Mouse (Mus musculus) gastrocnemius, postnatal 4 days (tissue): Measurements from ENCODE around the gene Chmp4b. TPM values are rescaled to one million over a fixed set of nuclear protein-coding genes. Genes with fewer than 3 reads are reported as not detected.

Experiments
- DNase-seq, 2 experiments: peaks; one replicate each; pipeline ENCODE4 v3.0.0; 2021 to 2022; ENCODE audit warnings: low spot score in 2 of 2, mixed read lengths in 2 of 2
- total RNA-seq, 2 experiments: library from RNA; stranded (reverse); gene quantifications; 2 replicates each; pipeline ENCODE4 v1.2.3; 2021

The Chmp4b gene
- total RNA-seq, 2 experiments from 2014 or later = 116 to 126 TPM

DNA sequence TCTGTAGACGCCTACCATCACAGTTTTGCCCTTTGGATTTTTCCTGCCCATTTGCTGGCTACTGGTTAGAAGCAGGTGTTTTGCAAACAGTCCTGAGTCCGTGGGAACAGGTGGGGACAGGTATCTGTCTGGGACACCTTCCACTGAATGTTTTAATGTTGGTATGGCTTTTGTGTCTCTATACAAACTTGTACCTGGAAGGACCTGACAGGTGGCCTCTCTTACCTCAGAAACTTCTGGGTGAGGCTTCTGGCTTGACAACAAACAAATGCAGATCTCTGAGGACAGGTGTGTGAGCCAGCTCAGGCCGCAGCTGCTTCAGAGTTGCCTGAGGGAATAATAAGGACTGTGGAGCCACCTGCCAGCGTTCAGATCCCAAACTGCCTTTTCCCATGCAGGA, 12.4 kb upstream of the Chmp4b start:
- DNase-seq = no peak

DNA sequence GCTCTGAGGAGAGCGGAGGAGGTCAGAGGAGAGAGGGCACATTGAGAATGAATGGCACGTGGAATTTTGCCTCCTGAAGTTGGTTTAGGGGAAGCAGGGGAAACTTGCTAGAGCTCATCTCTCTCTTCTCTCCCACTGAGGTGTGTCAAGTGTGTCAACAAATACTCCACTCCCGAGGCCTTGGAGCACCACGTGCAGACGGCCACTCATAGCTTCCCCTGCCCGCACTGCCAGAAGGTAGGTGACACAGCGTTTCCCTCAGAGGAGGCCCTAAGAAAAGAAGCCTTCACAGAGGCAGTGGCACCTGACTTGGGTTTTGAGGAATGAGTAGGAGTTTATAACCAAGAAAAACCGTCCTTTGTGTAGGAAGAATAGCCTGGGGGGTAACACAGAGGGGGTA, 10.3 kb upstream of the Chmp4b start:
- no peak for DNase-seq

DNA sequence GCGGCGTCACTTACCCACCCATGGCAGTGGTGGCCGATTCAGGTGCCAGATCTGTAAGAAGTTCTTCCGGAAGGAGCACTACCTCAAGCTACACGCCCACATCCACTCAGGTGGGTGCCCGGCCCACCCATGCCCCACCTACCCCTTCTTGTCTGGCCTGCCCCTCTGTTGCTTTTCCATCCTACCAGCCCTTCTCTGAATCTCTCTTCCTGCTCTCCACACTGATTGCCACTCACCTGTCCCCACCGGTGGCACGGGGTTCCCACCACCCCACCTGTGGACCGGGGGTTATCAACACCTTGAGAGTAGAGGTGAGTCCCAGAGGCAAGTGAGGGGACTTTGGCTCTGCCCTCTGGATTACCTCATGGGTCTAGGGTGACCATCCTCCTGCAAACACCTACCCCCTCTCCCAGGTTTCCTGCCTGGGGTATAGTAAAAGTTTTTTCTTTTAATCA, 9.5 kb upstream of the Chmp4b start:
- DNase-seq = no peak

DNA sequence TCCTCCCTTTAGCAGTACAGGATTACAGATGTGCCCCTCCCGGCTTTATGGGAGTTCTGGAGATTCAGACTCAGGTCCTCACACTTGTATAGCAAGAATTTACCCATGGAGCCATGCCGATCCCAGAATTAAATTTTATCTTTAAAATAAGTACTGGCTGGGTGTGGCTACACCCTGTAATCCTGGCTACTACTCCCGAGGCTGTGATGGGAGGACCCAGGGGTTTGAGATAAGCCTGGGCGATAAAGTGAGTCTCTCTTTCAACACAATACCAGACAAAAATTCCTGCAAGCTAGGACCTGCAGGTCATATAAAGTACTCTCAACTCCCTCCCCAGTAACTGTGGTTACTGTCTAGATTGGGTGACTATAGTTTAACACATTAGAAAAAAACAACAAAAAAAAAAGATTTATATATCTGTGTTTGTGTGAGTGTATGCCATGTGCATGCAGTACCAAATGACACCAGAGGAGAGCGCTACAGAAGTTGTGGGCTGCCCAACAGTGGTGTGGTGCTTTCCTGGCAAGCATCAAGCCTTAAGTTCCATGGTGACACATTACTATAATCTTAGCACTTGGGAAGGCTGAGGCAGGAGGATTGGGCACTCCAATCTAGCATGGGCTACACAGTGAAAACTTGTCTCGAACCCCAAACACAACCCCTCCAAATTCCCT, 8.7 kb upstream of the Chmp4b start:
- no peak for DNase-seq

DNA sequence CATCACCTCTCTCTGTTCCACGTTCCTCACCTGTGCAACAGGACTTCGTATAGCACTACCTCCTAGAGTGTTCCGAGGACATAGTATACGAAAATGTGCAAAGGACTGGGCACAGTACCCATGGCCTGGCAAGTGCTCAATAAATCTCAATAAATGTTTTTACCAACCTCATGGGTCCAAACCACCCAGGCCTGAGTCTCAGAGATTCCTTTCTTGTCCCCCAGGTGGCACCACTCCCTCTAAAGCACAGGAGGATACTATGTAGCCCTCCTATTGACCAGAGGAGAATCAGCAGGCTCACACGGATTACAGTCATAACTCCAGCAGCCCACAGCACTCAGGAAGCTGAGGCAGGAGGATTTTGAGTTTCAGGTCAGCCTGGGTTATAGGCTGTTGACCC, 4.9 kb upstream of the Chmp4b start:
- DNase-seq = no peak

DNA sequence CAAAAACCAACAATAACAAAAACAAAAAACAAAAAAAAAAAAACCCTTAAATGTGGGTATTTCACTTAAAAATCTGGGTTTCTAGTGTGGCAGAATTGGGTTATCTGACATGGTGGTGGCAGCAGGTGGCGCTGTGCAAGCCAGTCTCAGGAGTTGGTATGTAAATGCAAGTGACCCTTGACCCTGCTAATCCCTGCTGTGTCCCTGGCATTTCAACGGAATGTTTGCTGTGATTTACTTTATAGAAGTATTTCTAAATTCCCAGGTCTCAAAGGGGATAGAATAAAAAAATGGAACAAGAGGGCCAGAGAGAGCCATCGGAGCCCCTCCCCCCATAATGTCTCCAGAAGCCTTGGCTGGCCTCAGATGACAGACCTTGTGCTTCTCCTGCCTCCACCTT, 3.4 kb upstream of the Chmp4b start:
- no peak for DNase-seq

DNA sequence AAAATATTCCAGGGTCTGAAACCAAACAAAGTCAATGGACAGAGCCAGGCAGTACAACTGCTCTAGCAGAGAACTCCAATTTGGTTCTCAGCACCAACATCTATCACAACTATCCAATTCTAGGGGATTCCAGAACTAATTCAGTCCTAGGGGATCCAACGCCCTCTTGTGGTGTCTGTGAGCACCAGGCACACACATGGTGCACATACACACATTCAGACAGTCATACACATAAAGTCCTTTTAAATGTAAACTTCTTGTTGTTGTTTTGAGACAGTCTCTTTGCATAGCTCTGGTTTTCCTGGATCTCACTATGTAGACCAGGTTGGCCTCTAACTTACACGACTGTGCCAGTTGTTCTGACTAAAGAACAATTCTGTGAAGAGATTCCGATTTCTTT, 1.1 kb upstream of the Chmp4b start:
- no peak for DNase-seq

DNA sequence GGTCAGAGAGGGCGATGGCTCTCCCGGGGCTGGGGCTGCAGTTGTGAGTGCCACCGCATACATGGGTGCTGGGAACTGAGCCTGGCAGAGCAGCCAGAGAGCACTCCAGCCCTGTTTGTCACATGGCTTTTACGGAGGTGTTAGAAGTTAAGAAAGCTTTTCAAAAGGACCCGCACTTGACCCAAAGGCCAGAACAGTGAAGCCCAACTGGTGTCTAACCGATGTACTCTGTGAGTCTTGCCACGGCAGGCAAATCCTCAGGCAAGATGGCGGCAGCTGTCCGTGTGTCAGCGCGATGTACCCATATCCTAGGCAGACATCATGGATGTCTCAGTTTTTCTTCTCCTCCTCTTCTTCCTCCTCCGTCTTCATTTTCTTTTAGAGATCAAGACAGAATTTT, 3.5 kb downstream of the Chmp4b start:
- DNase-seq = no peak

DNA sequence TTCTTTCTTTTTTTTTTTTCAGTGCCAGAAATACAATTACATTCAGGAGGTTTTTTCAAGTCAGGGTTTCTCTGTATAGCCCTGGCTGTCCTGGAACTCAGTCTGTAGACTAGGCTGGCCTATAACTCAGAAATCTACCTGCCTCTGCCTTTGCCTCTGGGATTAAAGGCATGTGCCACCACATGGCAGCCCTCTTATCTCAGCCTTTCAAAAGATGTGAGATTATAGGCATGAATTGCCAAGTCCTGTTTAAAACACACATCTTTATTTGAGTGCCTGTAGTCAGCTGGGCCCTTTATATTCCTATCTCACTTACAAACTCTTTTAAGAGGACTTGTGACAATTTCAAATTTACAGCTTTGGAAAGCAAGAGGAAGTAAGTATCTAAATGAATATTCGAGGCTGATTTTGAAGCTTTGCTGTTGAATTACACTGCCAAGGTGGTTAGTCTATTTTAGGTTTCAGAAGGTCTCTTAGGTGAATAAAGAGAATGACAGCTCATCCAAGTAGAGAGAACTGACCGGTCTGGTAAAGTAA, 4.4 kb downstream of the Chmp4b start:
- DNase-seq = no peak

DNA sequence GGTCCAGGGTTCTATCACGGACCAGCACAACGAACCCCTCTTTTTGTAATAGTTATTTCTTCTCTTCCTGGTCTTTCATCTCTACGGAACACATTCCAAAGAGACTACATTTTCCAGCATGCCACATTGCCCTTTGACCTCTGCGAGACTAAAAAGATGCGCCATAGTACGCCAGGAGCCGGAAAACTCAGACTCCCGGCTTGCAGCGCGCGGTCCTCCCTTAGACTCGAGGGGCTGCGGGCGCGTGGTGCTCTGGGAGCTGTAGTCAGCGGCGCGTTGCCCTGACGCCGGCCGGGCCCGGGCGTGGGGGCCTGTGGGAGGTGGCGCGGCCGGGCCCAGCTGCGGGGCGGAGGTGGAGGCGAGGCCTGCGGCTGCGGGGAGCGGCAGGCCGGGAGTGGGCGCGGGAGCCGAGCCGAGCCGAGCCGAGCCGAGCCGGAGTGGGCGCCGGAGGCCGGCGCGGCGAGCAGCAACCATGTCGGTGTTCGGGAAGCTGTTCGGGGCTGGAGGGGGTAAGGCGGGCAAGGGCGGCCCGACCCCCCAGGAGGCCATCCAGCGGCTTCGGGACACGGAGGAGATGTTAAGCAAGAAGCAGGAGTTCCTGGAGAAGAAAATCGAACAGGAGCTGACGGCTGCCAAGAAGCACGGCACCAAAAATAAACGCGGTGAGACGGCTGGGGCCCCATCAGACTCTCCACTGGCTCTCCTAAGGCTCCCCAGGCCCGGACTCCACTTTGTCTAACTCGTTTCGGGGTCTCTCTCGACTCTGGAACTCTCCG, 5.4 kb downstream of the Chmp4b start:
- DNase-seq = peak; percentile 95 to 97

DNA sequence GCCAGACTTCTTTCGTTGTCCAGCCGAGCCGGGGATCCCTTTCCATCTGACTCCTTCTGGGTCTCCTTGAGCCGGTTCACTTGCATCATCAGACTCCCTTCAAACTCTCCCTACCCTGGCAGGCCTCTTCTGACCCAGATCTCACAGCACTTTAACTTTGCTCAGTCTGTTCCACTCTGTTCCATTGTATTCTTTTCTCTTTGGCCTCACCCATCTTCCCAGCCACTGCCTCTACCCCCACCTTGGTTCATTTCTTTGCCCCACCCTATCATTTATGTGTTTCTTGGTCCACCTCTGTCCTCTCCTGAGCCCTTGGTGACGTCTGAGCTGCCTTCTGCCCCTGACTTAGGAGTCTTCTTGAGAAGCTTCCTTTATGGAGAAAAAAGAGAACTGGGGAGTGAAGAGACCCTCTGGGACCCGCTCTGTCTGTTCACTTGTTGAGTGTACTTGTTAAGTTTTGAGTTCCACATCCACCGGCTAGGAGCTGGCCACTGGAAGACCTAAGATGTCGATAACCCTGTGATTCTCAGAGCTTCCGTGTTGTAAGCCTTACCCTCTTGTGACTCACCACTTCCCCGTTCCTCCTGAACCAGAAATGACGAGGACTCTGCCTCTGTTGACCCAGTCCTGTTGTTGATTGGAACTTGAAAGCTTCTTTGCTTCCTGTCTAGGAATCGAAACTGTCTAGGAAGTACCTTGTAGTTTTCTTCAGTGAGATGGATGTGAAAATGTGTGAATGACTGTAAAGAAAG, 6.2 kb downstream of the Chmp4b start:
- no peak for DNase-seq

DNA sequence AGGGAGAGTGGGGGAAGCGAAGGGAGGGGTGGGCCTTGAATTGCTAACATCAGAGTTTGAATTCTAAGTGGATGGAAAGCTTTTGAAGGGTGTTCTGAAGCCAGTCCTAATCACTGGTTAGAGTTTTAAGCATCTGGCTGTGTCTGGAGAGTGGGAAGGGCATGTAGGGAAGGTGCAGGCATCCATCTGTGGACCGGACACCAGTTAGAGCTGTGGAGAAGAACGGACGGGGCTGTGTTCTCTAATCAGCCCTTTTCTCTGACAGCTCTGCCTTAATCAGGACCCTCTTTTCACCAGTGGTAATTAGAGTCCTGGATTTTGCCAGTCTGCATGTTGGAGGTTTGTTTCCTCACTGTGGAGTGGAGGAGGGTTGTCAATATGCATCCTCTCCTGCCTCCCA, 7.6 kb downstream of the Chmp4b start:
- no peak for DNase-seq

DNA sequence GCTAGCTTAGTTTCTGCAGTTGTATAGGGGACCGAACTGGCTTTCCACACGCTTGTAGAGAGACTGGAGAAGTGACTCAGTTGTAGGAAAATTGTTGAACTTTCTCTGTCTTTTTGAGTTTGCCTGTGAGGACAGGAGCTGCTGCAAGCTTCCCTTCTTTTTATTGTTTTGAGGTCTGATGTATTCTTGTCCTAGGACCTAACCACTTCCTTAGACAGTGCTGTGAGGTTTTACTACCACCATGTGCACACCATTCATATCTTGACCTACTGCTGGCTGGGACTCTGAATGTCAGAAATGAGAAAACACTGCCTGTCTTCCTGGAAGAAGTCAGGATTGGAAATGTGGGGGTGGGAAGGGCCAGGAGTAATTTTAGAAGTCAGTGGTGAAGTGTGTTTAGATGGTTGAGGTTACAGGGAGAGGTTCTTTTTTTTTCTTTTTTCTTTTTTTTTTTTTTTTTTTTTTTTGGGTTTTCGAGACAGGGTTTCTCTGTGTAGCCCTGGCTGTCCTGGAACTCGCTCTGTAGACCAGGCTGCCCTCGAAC, 8.1 kb downstream of the Chmp4b start:
- no peak for DNase-seq

DNA sequence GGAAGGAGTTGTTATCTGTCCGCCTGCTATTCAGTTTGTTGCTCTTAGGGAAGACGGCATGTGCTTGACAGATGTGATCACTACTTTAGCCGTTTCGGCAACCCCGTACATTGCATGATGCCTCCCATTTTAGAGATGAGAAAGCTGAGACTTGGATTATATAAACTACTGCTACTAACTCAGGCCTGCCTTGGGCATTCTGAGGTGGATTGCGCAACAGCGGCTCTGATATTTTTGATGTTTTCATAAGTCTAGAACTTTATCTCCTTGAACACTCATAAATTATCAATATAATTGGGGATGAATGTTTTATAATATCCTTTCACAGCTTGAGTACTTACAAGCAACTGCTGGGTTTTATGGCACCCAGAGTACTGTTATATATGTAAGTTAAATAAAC, 17.2 kb downstream of the Chmp4b start:
- no peak for DNase-seq

DNA sequence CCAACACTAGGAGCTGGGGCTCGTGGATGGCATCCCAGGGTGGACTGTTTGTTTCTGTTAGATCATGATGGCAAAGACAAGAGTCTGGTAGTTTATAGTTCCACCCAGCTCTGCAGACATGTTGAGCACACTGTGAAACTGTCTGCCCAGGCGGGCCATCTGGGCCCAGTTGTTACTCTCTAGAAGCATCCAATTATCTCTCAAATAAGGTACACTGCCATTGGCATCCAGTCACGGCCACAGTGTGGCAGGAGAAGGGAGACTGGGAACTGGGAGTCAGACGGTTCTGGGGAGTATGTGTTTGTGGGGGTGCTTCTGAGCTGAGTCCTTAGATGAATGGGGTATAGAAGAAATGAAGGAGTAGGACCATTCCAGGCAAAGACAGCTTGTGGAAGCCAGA, 18.6 kb downstream of the Chmp4b start:
- DNase-seq = no peak

DNA sequence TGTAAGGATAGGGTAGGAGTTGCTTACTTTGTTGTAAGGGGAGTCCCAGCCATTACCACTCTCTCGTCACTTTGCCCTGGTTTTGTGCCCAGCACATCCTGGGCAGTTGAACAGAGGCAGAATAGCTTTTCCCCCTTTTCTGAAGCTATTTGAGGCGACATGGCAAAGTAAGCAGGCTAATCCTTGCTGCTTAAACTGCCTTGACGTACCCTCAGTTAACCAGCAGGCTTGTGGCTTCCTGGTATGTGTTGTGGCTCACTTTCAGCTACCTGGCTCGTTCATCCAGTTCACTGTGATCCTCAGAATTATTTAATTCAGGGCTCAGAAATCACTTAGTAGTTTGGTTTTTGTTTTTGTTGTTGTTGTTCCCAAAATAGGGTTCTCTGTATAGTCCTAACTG, 19.2 kb downstream of the Chmp4b start:
- no peak for DNase-seq

DNA sequence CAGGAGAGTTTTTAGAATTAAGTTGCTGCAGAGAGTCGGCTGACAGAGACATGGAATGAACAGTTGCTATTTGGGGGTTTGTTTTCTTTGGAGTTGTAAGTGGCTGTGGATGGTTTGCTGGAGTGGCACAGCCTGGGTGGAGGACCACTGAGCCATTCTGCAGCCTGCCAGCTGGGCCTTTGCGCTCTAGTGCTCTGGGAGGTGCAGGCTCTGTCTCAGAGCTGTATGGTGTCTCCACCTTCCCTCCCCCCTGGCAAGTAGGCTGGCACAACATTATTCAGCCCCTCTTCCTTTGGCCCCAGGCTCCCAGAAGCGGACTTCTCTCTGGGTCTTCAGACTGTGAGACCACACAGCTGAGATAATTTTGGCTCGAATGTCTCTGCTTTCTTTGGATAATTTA, 22.5 kb downstream of the Chmp4b start:
- no peak for DNase-seq

DNA sequence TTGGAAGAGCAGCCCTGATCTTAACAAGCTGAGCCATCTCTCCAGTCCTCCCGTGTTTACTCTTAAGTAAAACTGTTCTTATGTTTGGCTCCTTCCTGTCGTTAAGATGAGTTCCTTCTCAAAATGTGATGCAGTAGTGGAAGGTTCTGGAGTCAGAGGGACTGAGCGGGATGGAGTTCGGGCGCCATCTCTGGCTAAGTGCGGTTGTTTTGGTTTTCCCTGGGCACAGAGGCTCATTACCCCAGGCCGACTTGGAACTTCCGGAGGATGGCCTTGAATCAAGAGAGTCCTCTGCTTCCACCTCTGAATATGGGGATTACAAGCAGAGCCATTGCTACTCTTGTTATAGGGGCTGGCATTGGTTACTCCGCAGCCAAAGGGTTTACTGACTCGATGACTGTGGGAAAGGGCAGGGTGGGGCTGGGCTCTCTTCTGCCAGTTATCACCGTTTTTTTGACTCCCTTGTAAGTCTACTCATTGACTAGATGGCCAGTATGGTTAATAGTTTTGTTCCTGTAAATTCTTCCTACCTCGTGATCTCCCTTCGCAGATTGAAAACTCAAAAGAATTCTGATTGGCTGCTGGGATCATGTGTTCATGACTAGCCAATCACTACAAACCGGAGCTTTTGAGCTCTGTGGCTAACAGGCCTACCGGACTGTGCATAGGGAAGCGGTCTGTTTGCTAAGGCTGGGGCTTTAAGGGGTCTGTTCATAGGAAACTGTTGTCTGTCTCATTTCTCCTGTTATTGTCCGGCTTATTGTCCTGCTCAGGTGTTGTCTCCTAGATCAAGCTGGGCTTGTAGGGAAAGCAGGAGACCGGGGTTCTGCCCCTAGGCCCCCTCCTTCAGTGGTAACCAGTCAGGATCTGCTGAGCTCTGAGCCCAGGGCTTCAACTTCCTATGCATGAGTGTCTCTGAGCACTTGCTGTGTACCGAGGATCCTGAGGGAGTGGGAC, 25.4 kb downstream of the Chmp4b start:
- peak in 1 of 2 experiments; percentile 29 for DNase-seq

DNA sequence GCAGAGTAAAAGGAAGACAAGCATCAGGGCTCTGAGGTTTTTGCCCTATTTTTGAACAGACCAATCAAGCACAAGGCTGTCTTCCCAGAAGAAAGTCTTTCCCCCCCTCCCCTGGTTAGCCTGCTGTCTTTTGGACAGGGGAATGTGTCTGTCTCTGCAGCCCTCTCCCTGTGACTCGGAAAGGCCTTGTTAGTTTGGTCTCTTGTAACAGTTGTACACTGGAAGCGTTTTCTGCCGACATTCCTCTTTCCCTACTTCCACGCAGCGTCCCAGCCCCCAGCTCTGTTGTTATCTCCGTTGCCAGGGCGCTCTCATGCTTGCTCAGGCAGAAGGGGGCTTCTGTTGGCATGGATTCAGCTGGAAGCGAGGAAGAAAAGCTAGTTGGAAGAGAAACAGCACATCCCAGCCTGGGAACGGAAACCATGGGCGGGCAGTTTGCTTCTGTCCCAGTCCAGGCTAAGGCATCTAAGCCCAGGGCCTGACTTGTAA, 26.2 kb downstream of the Chmp4b start:
- peak in 1 of 2 experiments; percentile 67 for DNase-seq

DNA sequence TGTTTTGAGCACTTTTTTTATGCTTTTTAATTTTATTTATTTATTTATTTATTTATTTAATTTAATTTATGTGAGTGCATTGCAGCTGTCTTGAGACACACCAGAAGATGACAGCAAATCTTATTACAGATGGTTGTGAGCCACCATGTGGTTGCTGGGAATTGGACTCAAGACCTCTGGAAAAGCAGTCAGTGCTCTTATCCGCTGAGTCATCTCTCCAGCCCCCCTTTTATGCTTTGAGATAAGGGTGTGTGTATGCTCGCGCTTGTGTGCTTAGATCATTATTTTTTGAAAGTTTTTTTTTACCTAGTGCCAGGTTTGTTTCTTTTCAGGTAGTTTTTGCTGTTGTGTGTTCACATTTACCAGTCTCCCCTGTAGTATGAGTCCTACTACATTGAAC, 27.5 kb downstream of the Chmp4b start:
- DNase-seq = no peak
